In the genomic region with DNA sequence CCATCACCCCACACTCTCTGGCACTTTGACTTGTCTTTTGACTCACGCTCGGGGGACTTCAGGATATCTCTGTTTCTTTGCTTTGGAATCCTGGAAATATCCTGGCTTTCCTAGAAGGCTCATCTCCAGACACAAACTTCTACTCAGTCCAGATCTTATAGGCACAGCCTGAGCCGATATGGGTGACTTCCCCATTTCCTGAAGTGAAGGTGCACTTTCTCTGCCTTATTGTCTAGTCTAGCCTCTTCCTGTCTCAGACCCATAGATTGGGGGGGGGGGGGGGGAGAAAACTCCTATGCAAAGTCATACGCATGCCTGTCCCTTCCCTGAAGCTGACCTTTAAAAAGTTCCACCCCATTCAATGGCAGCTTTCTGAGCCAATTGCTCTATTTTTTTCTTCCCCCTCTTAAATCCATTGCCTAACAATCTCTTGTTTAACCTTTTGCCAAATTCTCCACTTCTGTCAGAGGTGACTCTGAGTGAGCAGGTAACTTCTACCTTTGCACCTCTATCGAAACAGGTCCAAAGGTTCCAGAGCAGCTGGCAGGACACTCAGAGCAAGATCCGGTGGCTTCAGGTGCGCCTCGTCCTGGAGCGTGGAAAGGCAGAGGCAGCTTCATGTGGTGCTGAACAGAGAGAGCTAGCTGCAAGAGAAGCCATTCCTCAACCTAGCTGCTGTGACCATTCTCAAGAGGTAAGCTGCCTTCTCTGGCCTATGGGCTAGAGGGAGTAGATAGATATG, we compare ENCODE assay signal across 7 mouse cellular contexts. TPM values are rescaled to one million over a fixed set of nuclear protein-coding genes. Genes with fewer than 3 reads are reported as not detected.
A peak's percentile ranks its signal among the peaks of the same experiment; 100 is the strongest.
DNase-seq lines count a peak whose midpoint lies in the region; ATAC-seq and TF ChIP-seq lines count a peak whose summit lies in the region.

A gene (plus strand): TSS at position 556 of the 742 bp plus-strand sequence.

- H3K27ac ChIP-seq in hindbrain, postnatal 0 days: no peak within 1 kb of the TSS
- H3K27ac ChIP-seq in liver, embryonic 11.5 days (ENCODE audit: low read depth, low read length): no peak within 1 kb of the TSS

- ATAC-seq in erythroid progenitor cell, adult 5-6 weeks (replicated peaks; ENCODE audit: low FRiP score, poor library complexity, severe bottlenecking): no peak
- ATAC-seq in hindbrain, postnatal 0 days: no peak
- ATAC-seq in liver, embryonic 11.5 days (replicated peaks; ENCODE audit: low FRiP score): no peak

- no peaks in the 10 kb centered on the region for H3K9me3 ChIP-seq in hindbrain, postnatal 0 days (ENCODE audit: low read length)
- H3K9me3 ChIP-seq in liver, embryonic 11.5 days (ENCODE audit: control insufficient read depth, low read length): no peaks in the 10 kb centered on the region

- 0 out of 2 replicates have a peak, but pooled peaks cover 6% of the 10 kb centered on the region for H3K4me1 ChIP-seq in hindbrain, postnatal 0 days (ENCODE audit: insufficient read depth, low read length)
- peaks cover 15% of the 10 kb centered on the region for H3K4me1 ChIP-seq in liver, embryonic 11.5 days (replicated peaks; ENCODE audit: control insufficient read depth, insufficient read depth, low read length)

- no peak within 1 kb of the TSS for H3K4me3 ChIP-seq in hindbrain, postnatal 0 days (ENCODE audit: low read length)
- peak within 1 kb of the TSS; percentile 81 for H3K4me3 ChIP-seq in liver, embryonic 11.5 days (ENCODE audit: low read depth, low read length)

- DNase-seq in thymus, postnatal 0 days (ENCODE audit: low spot score): no peak
- no peak for DNase-seq in thymus, postnatal 14 days
- DNase-seq in hindbrain, postnatal 0 days (ENCODE audit: low spot score): no peak
- no peak for DNase-seq in liver, embryonic 11.5 days (ENCODE audit: low spot score)
- peak; percentile 47 for DNase-seq in yolk sac, embryonic 10.5 days (ENCODE audit: low spot score)
- DNase-seq in right cerebral cortex, postnatal 10 days (ENCODE audit: low spot score in 2 of 2): no peak

- H3K9ac ChIP-seq in hindbrain, postnatal 0 days (replicated peaks; ENCODE audit: low read length): no peak within 1 kb of the TSS
- no peak within 1 kb of the TSS for H3K9ac ChIP-seq in liver, embryonic 11.5 days (ENCODE audit: low read depth, low read length)

- no peaks in the 10 kb centered on the region for H3K27me3 ChIP-seq in hindbrain, postnatal 0 days (ENCODE audit: insufficient read depth, low read length)
- H3K27me3 ChIP-seq in liver, embryonic 11.5 days (replicated peaks; ENCODE audit: control insufficient read depth, insufficient read depth, low read length): no peaks in the 10 kb centered on the region

- no peaks in the 10 kb centered on the region for H3K36me3 ChIP-seq in hindbrain, postnatal 0 days (ENCODE audit: insufficient read depth, low read length)
- H3K36me3 ChIP-seq in liver, embryonic 11.5 days (ENCODE audit: control insufficient read depth, insufficient read depth, low read length): no peaks in the 10 kb centered on the region

- no peak within 1 kb of the TSS for H3K4me2 ChIP-seq in hindbrain, postnatal 0 days (ENCODE audit: low read depth, low read length)
- peak within 1 kb of the TSS; percentile 92; the same call in 1 of the 2 replicates for H3K4me2 ChIP-seq in liver, embryonic 11.5 days

- TF ChIP-seq CTCF in hindbrain, postnatal 0 days (IDR thresholded peaks at IDR 0.05; ENCODE audit: low read depth): no peak

- 96% methylated on average over 9 of the region's 9 CpGs for WGBS in hindbrain, postnatal 0 days
- WGBS in liver, embryonic 11.5 days: 85% methylated on average over 9 of the region's 9 CpGs

RNA-seq across cellular contexts. Expression of the gene that starts here (rescaled TPM):
- polyA plus RNA-seq in thymus, postnatal 0 days (2015; fragmentation: Nextera tagmentation; extraction: Ambion mirVana): 72.4 and 83.1 TPM in 2 replicates
- total RNA-seq in erythroid progenitor cell, adult 5-6 weeks (2015; ENCODE audit: low replicate concordance): 47.4 and 62.0 TPM in 2 replicates
- 29.8 and 68.9 TPM in 2 replicates for total RNA-seq in erythroid progenitor cell, adult 5-6 weeks (2017; ENCODE audit: low replicate concordance)
- total RNA-seq in hindbrain, postnatal 0 days (2014; rRNA removed): 12.3 and 13.2 TPM in 2 replicates
- 15.6 and 19.1 TPM in 2 replicates for polyA plus RNA-seq in hindbrain, postnatal 0 days (2015; fragmentation: Nextera tagmentation; extraction: Ambion mirVana)
- polyA plus RNA-seq in liver, embryonic 11.5 days (2014; fragmentation: Nextera tagmentation; extraction: Ambion mirVana): 125 and 130 TPM in 2 replicates
